Mouse (Mus musculus): ENCODE results near the gene Tfb2m. TPM values are rescaled to one million over a fixed set of nuclear protein-coding genes. Genes with fewer than 3 reads are reported as not detected.

Tfb2m gene
- total RNA-seq, 4 experiments from 2014 or later = 65.3 to 73.3 (median 69.0) TPM

GRCm38 (mm10) chr1:179506530-179507315 is 39.3 kb downstream of the Tfb2m start:
- DNase-seq (ENCODE audit: low spot score) = no peak

GRCm38 (mm10) chr1:179502565-179502964 is 43.5 kb downstream of the Tfb2m start:
- DNase-seq (ENCODE audit: low spot score) = no peak

- DNase-seq (ENCODE audit: low spot score) = no peak
Observed at GRCm38 (mm10) chr1:179499257-179499656, 46.8 kb downstream of the Tfb2m start.

GRCm38 (mm10) chr1:179492908-179493307 is 53.2 kb downstream of the Tfb2m start:
- DNase-seq (ENCODE audit: low spot score) = no peak

- DNase-seq (ENCODE audit: low spot score) = no peak
Observed at GRCm38 (mm10) chr1:179488520-179488919, 57.5 kb downstream of the Tfb2m start.

GRCm38 (mm10) chr1:179487990-179488389 is 58.1 kb downstream of the Tfb2m start:
- no peak for DNase-seq (ENCODE audit: low spot score)

- no peak for DNase-seq (ENCODE audit: low spot score)
Observed at GRCm38 (mm10) chr1:179487238-179487637, 58.8 kb downstream of the Tfb2m start.

- no peak for DNase-seq (ENCODE audit: low spot score)
Observed at GRCm38 (mm10) chr1:179485784-179486540, 60.1 kb downstream of the Tfb2m start.

- no peak for DNase-seq (ENCODE audit: low spot score)
Observed at GRCm38 (mm10) chr1:179480862-179481261, 65.2 kb downstream of the Tfb2m start.

Other genes starting within 250 kb of the Tfb2m start
- gene Smyd3, start 28.2 kb downstream of the Tfb2m start, total RNA-seq (2022) = 1 to 10 TPM; 7.0 to 8.3 (median 7.8) TPM
- gene Cnst, start 103 bp upstream of the Tfb2m start, total RNA-seq (2022) = 10 to 100 TPM; 44.7 to 54.0 (median 46.4) TPM
- gene Sccpdh, start 121.9 kb upstream of the Tfb2m start, total RNA-seq (2022) = 10 to 100 TPM; 48.4 to 60.5 (median 52.1) TPM
- under 1 TPM; 0.24 to 0.62 (median 0.48) TPM for gene Kif28, start 199.0 kb upstream of the Tfb2m start, total RNA-seq (2022)

Data from heart, adult 8-10 months (tissue).